Mouse (Mus musculus) right cerebral cortex, adult 2 months (tissue): ENCODE measurements around the gene Vps29.
"Not testable (repeated sequence)": the region's sequence is repeated elsewhere in the genome, so short reads cannot be mapped to it uniquely, and the experiment has no call there.

Source experiments
- DNase-seq, 2 experiments: peaks; one replicate each; pipeline ENCODE4 v3.0.0; 2021 to 2022; ENCODE audit warnings: low spot score in 2 of 2

Vps29 gene

GRCm38 (mm10) chr5:122353807-122354491 lies at the start of gene Vps29, which contains the start of gene Rad9b:
Gene Vps29, plus strand, starts transcription at chr5:122354369.
Gene Rad9b, minus strand, starts transcription at chr5:122354233.
- DNase-seq: peak; percentile 97 to 99

- DNase-seq: peak in 1 of 2 experiments; percentile 27
These were observed 49.6 kb upstream of the Vps29 start for GRCm38 (mm10) chr5:122304541-122304940.

DNA sequence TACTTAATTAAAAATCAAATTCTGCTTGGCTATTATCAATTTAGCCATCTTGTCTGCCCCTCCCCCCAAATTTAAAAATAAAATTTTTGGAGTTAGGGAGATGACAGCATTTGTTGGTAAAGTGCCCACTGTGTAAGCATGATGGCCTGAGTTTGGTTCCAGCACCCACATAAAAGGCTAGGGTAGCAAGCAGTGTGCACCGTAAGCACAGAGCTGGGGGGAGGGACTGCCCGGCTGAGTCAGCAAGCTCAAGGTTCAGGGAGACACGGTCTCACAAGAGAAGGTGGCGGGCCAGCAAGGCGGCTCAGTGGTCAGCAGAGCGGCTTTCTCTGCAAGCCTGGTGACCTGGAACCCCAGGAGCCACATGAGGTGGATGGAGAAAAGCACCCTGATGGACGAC lies 48.7 kb upstream of the Vps29 start:
- no peak for DNase-seq

GRCm38 (mm10) chr5:122306536-122306935 lies 47.6 kb upstream of the Vps29 start:
- DNase-seq: no peak

DNA sequence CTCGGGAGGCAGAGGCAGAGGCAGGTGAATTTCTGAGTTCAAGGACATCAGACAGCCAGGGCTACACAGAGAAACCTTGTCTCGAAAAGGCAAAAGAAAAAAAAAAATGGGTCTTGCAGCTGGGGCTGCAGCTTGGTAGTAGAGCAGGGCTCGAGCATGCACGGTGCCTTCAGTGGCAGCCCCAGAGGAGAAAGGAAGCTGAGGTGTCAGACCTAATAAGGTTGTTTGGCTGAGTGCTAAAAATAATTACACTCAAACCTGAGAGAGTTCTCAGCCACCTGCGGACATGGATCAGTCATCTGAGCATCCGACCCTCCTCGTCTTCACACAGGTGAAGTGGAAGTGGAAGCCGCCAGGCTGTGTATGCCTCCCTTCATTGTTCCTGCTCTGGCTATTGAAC lies 43.5 kb upstream of the Vps29 start:
- DNase-seq: no peak

DNA sequence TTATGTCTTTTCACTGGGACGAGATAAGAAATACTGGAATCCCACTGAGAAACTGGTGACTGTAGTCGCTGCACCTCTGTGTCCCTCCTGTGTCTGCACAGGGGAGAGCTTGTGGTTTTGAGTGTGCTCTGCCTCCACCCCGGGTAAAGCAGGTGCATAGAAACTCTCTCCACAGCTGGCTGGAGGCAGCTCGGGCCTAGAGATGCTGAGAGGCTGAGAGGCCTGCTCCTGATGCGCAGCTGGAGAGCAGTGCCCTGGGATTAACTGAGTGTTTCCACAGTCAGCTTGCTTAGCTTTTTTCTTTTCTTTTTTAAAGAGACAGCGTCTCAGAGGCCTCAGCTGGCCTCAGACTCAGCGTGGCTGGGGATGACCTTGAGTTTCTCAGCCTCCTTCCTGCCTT lies 42.5 kb upstream of the Vps29 start:
- no peak for DNase-seq

GRCm38 (mm10) chr5:122312346-122312745 lies 41.8 kb upstream of the Vps29 start:
- no peak for DNase-seq

DNA sequence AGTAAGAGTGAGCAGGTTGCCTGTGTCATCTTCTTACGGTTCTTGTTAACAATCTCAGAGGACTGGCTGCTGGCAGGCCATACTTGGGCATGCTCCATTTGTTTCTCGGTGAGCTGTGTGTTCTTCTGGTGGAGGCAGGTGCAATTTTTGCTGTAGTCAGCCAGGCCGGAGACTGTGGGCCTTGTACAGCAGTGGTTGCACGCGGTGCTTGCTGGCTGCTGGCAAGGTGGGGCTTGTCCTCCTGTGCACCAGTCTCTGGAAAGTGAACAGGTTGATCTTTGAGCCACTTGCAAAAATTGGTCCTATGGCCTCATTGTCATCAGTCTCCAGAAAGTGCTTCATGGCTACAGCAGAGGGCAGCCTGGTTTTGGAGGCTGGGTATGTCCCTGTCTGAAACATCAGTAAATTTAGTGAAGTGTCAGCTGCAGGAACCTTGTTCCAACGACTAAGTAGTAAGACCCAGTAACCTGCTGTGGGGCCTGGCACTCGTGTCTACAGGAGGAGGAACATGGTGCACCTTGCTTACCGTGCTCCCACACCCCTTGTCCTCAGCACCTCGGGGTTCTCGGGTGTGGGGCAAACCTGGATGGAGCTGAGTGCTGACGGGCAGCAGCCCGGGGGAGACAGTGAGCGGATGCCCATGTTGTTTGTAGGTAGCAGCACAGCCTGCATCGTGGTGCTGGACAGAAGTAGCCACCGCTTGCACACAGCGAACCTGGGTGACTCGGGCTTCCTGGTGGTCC lies 41.1 kb upstream of the Vps29 start:
- no peak for DNase-seq

DNA sequence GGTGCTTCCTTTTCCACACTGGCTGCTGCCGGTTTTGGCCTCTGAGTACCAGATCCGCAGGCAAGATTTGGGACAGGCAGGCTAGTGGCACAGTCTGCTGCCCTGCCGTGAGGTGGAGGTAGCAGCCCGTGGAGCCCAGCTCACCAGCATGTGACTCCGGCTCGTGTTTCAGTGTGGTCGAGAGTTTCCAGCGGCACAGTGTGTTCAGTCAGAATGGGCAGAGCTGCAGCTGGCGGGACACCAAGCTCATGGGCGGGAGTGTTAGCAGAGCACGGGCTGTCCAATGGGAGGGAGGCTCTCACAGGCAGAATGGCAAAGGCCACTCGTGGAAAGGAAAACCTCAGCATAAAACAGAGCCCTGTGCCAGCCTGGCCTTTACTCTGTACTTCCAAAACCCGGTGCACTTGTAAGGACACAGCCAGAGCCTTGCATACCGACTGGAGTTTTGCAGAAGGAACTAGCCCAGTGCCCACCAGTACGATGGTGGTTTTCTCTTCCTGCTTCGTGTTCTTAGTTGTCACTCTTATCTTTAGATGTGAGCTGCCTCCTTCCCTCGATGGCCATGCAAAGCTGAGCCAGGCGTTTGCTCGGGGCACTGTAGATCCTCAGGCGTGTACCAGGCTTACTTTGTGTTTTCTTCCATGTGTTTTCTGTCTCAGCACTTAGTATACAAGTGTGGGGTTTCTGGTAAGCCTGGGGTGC lies 39.1 kb upstream of the Vps29 start:
- peak; percentile 82 to 90 for DNase-seq

DNA sequence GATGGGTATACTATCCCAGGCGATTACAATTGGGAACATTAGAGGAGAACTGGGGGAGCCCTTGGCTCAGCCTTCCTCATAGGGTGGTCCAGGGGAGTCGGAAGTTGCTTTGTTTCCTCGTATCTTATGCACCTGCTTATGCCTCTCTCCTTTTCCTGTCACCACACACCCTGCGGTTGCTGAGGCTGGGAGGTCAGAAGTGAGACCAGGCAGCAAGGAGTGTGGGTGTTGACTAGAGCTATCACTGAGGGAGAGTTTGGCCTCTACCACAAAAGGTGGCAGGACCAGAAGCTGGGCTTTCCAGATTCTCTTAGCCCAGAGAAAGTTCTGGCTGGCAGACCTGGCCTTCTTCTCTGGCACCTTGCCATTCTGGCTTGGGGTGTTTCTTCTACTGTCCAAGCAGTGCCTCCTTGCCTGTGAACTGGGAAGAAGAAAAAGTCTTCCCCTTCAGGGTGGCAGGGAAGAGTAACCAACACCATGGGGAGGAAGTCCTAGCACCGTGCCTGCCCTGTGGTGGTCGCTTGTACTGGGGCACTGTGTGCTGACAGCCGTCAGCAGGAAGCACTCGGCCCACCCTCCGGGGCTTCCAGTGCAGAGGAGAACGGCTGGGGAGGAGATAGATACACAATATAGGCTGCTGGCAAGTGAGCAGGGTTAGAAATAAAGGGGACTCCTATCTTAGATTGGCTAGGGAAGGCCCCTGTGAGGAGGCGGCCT lies 36.7 kb upstream of the Vps29 start:
- DNase-seq: no peak

- DNase-seq: no peak
These were observed 36.1 kb upstream of the Vps29 start for GRCm38 (mm10) chr5:122318100-122318499.

- DNase-seq: not testable (repeated sequence)
These were observed 35.2 kb upstream of the Vps29 start for GRCm38 (mm10) chr5:122318976-122319375.

DNA sequence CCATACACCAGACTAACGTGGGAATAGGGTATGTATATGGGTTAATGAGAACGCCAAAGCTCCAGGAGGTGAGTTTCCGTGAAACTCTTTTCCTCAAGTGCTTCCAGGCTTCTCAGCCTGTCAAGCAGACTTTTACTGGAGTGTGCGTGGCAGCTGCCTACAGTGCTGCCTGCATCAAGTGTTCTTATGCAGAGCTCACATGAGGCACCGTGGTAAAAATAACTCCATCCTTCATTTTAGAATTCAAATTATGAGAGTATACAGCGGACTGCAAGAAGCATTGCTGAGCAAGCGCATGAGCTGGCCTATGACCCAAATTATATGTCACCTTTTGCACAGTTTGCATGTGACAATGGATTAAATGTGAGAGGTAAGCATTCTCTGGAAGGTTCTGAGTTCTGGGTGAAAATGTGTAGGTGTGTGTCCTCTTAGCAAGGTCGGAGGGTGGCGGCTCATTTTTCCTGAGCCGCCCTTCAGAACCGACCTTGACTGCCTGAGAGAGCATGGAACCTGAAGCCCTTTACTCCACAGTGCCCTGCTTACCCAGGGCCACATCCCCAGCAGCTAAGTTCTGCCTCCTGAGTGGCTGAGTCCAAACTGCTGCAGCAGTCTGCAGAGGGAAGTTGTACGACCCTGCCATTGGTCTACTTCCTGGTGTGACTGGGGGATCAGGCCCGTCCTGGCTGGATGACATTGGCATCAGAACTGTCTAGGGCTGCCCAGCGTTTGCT lies 34.5 kb upstream of the Vps29 start:
- peak in 1 of 2 experiments; percentile 45 for DNase-seq

DNA sequence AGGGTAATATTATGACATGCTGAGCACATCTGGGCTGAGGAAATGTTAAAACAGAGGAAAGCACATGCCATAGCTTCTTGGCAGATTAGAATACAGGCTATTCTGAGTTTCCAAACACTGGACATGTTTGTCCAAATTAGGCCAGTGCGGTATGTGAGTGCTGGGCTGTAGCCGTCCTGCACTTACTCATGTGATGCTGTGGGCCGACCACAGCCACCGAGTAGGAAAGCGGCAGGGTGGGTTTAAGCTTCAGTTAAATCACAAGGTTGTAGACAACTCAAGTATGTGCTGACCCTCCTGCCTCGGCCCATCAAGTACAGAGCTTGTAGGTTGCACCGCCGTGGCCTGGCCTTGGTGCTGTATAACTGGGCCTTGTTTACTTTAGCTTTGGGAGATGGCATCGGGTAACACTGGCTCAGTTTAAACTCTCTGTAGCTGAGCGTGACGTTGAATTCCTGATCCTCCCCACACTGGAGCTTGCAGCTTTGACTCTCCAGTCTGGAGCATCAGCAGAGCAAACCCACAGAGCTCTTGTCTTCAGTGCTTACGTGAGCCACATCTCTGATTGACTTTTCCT lies 33.9 kb upstream of the Vps29 start:
- DNase-seq: no peak

GRCm38 (mm10) chr5:122323523-122323922 lies 30.6 kb upstream of the Vps29 start:
- DNase-seq: no peak

GRCm38 (mm10) chr5:122324608-122325431 lies 29.3 kb upstream of the Vps29 start:
- DNase-seq: peak; percentile 86 to 89

DNA sequence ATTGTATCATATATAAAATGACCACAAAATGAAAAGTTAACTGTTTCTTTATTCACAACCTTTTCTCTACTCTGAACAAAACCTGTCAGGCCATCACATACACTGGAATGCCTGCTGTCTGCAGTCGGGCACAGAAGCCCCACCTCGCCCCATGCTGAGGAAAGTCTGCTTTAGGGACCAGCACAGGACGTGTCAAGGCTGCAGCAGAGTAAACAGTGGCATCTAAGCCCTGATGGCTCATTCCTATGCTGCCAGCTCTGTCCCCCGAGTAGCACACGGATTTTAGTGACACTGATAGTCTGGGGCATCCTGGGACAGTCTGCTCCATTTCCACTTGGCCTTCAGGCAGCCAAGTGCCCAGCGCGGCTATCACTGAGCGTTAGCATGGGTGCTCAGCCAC lies 28.7 kb upstream of the Vps29 start:
- DNase-seq: no peak

DNA sequence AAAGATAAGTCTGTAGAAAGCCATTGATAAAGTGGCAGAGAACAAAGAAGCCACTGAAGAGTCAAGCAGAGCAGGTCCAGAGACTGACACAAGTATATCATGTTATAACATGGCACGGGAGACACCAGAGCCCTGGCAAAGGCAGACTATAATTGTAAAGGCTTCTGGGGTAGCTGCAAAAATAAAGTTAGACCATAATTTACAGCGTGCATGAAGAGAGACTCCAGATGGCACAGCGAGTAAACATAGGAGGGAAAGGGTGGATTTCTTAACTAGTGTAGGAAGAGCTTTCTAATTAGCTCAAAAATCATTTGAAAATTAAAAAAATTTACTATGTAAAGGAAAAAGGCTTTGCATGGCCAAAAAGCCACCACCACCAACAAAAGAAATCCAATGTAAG lies 26.9 kb upstream of the Vps29 start:
- DNase-seq: no peak

DNA sequence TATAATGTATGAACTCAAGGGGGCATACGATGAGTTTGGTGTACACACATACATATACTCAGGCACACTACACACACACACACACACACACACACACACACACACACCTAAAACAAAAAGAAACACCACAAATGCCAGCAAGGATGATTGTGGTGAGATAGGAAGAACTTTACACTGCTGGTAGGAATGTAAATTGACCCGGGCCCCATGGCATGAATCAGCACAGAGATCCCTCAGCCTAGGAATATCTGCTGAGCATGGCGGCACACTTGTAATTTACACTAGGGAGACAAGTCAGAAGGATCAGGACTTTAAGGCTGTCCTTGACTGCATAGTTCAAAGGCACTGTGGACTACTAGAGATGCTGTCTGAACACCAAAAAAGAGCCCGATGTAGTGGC lies 23.9 kb upstream of the Vps29 start:
- DNase-seq: no peak

GRCm38 (mm10) chr5:122334682-122335081 lies 19.5 kb upstream of the Vps29 start:
- DNase-seq: no peak
